Mouse (Mus musculus) liver, adult 2 months (tissue): Measurements from ENCODE around the gene Ankrd53.

Experiments
- CTCF ChIP-seq: fragments of 200-500 bp; IDR thresholded peaks from 2 replicates; pipeline ENCODE4 v1.5.1; 2011; ENCODE audit warnings: low read depth, low read length, control low read depth
- POLR2A ChIP-seq: fragments of 200-500 bp; IDR thresholded peaks from 2 replicates; pipeline ENCODE4 v1.6.1; 2011; ENCODE audit warnings: low read length, control low read depth; ENCODE audit not compliant: insufficient read depth; ENCODE audit errors: extremely low read depth

DNA sequence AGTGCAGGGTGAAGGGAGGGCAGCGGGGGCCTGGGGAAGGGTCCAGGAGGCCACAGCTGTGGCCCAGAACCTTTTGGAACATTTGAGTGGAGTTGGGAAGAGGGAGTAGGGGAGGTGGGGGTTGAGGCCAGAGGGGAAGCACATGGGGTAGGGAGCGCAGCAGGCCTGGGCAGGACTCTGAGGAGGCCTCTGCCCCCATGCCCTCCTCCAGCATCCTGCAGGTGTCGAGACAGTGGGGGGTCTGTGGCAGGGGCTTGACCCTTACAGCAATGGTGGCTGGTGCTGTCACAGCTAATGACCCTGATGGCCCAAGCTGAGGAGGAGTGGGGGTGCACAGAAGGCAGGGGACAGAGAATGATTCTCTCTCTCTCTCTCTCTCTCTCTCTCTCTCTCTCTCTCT lies 13.2 kb upstream of the Ankrd53 start:
- no peak for TF ChIP-seq POLR2A
- no peak for TF ChIP-seq CTCF
